Mouse (Mus musculus): Measurements from ENCODE around the gene Ksr2.

Gene Ksr2

DNA sequence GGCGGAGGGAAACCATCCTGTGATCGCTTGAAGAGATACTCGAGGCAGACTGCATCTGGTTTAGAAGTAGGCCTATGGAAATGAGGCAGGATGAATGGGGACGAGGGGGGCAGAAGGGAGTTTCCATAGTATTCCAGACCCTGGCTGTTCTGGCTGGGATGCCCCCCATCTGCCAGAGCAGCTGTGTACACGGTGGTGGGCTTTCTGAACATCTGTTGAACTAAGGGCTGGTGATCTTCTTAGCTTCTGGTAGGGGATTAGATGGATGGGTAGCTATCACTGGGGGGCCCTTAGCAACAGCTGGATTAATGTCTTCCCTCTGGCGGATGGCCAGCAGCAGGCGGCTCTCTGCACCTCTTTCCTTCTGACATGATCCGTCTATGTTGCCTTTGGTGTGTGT lies 276.0 kb downstream of the Ksr2 start:
- no peak for DNase-seq (ENCODE audit: low spot score in 2 of 2)

GRCm38 (mm10) chr5:117691271-117691670 lies 277.5 kb downstream of the Ksr2 start:
- no peak for DNase-seq (ENCODE audit: low spot score in 2 of 2)

DNA sequence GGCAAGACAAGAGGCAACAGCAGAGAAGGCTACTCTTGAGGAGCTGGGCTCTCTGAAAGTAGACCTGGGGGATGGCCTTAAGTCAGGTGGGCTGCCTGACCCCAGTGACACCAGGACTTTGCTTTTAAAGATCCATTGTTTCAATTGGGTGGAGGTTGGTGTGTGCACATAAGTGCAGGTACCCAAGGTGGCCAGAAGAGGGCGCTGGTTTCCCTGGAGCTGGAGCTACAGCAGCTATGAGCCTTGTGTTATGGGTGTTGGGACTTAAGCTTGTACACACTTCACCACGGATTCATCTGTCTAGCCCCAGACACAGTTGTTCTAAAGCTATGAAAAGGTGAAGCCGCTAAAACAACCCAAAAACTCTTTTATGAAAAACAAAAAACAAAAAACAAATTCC lies 279.8 kb downstream of the Ksr2 start:
- DNase-seq (ENCODE audit: low spot score in 2 of 2), result no peak

- no peak for DNase-seq (ENCODE audit: low spot score in 2 of 2)
Measured at GRCm38 (mm10) chr5:117694632-117695031, 280.8 kb downstream of the Ksr2 start.

DNA sequence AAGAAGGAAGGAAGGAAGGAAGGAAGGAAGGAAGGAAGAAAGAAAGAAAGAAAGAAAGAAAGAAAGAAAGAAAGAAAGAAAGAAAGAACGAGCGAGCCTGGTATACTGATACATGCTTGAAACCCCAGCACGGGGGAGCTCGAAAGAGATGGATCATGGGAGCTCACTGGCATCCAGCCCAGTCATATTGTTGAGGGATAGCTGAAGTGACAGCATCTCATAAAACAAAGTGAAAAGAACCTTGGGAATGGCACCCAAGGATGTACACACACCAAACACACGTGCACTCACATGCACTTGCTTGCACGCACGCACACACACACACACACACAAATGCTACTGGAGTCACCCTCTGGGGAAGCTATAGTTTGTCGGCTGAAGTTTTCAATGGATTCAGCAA lies 282.6 kb downstream of the Ksr2 start:
- DNase-seq (ENCODE audit: low spot score in 2 of 2), result no peak

DNA sequence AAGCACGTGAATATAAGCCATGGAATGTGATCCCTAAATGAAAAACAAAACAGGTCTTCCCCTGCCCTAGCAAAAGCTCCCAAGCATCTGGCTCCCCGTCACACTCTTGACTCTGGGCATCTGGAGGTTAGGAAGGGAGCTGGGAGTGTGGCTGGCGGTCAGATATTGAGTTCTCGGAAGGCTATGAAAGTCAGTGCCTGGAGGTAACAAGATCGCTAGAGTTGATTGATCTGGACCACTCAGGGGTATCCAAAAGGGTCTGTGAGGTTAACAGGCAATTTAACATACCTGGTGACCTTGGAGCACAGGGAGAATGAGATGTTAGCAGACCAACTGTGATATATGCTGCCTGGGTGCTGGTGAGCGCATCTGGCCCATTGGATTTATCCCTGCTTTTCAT lies 283.8 kb downstream of the Ksr2 start:
- DNase-seq (ENCODE audit: low spot score in 2 of 2), result no peak

DNA sequence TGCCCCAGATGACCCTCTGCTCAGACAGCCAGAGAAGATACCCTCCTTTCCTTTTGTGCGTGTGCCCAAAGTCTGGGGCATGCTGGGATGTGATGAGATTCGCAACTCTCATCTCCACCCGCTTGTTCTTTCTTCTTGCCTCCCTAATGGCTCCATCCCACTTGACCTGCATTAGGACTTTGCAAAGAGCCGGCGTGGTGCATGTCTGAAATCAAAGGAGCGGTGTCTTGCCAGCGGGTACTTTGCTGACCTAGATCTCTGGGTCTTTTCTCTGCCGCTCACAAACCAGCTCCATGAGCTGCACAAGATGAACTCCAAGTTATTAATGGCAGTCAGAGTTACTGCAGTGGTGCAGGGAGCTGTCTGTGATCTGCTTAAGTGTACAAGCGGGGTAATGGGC lies 290.6 kb downstream of the Ksr2 start:
- DNase-seq (ENCODE audit: low spot score in 2 of 2), result no peak

- no peak for DNase-seq (ENCODE audit: low spot score in 2 of 2)
Measured at GRCm38 (mm10) chr5:117706633-117707032, 292.8 kb downstream of the Ksr2 start.

DNA sequence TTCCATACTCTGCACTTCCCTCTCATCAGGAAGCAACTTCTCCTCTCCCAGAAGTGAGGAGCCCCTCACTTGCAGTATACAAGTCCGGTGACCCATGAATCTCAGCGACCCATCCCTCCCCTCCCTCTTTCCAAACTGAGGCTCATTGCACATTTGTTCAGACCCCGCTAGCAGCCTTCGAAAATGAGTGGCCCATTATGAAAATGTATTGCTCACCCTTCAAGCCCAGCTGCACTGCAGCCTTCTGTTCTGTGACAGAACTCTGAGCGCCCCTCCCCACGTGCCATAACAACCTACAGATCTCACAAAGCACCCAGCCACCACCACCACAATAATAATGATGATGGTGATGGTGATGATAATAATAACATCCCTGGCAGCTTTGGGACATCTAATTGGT lies 295.5 kb downstream of the Ksr2 start:
- no peak for DNase-seq (ENCODE audit: low spot score in 2 of 2)

- DNase-seq (ENCODE audit: low spot score in 2 of 2), result no peak
Measured at GRCm38 (mm10) chr5:117711636-117712035, 297.8 kb downstream of the Ksr2 start.

DNA sequence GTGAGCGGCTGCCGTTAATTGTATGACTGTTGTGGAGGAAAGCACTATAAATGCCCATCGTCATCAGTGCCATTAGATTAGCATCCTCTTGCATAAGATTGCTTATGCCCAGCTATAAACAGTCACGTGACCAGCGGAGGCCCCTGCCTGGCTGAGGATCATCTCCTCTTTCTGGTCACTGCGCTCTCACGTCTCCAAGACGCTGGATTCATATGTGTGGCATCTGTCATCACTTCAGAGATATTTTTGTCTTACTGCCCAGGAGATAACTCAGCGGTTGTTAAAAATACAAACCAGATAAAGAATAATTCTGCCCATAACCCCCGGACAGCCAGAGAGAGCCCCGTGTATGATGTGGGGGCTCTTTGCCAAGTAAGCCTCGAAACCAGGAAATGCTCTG lies 298.4 kb downstream of the Ksr2 start:
- no peak for DNase-seq (ENCODE audit: low spot score in 2 of 2)

DNA sequence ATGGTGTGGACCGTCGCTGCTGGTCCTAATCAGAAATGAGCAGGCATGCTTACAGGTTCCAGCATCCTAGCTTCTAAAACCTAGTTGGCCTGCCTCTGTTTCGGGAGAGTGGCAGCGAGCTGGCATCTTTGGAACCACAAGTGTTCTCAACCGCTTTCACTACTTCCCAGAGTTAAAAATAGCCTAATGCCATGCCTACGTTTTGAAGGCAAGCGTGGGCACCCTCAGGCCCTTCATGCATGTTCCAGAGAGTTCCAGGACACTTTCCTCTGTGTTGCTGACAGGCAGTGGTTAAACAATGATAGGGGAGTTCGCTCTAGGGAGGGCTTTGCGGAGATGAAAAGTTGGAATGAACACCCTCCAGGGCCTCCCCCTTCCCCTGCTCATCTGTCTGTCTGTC lies 303.3 kb downstream of the Ksr2 start:
- DNase-seq (ENCODE audit: low spot score in 2 of 2), result no peak

DNA sequence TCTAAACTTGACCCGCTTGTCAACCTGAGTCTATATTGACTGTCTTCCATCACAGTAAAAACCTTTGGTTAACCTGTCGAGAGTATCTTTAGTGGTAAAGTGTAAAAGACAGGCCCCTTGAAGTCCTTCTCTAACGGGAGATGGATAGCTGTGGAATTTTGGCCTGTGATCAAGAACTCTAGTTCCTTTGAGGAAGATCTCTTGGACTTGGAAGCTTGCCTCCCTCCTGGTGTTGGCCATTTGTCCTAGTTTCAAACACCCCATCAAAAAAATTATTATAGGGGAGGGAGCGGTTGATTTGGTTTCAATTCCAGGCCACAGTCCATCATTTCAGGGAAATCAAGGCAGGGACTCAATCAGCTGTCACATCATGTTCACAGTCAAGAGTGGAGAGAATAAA lies 309.5 kb downstream of the Ksr2 start:
- DNase-seq (ENCODE audit: low spot score in 2 of 2), result no peak

GRCm38 (mm10) chr5:117726548-117726947 lies 312.7 kb downstream of the Ksr2 start:
- DNase-seq (ENCODE audit: low spot score in 2 of 2), result no peak

GRCm38 (mm10) chr5:117727138-117727537 lies 313.3 kb downstream of the Ksr2 start:
- DNase-seq (ENCODE audit: low spot score in 2 of 2), result no peak

DNA sequence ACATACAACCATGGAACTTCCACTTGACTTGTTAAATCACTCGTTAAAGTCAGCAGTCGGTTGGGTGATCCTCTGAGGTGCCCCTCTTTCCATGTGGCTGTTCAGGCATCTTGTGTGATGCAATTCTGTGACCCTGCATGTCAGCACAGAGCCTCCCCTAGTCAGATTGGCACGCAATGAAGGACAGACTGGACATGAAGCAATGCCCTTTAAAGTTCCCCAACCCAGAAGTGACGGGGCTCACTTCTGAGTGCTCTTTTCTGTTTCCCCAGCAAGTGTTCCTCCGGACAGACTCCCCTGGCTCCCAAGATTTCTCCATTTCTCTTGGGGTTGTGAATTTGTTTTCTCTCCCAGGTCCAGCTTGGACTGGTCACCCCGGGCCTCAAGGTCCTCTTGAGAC lies 317.5 kb downstream of the Ksr2 start:
- no peak for DNase-seq (ENCODE audit: low spot score in 2 of 2)

- DNase-seq (ENCODE audit: low spot score in 2 of 2), result no peak
Measured at GRCm38 (mm10) chr5:117744654-117745178, 330.9 kb downstream of the Ksr2 start.

- no peak for DNase-seq (ENCODE audit: low spot score in 2 of 2)
Measured at GRCm38 (mm10) chr5:117749353-117749752, 335.6 kb downstream of the Ksr2 start.

- DNase-seq (ENCODE audit: low spot score in 2 of 2), result no peak
Measured at GRCm38 (mm10) chr5:117757696-117758482, 344.1 kb downstream of the Ksr2 start.

DNA sequence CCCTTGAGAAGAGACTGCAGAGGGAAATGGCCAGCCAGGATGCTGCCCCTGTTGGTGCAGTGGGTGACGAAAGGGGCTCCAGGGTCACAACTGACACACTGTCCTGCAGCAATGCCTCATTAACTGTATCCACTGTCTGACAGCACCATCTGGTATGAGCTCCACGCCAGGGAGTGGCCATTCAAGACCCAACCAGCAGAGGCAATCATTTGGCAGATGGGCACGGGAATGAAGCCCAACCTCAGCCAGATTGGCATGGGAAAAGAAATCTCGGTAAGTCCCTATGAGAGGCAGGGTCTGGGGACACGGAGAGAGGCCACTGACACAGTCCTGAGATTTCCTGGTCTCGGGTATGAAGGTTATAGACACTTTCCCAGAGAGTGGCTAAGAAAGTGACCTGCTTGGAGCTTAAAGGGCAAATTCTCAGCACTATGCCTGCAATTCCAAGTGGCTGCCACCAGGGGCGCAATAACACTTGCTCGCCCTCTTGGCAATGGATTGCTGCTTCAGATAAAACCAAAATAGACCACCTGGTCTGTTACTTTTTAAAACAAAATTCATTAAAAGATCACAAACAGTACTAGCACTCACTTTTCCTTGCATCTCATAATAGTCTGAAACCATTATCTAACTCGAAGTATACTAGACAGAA lies 347.5 kb downstream of the Ksr2 start:
- no peak for DNase-seq (ENCODE audit: low spot score in 2 of 2)

GRCm38 (mm10) chr5:117764496-117764895 lies 350.7 kb downstream of the Ksr2 start:
- no peak for DNase-seq (ENCODE audit: low spot score in 2 of 2)

- no peak for DNase-seq (ENCODE audit: low spot score in 2 of 2)
Measured at GRCm38 (mm10) chr5:117779175-117779574, 365.4 kb downstream of the Ksr2 start.

GRCm38 (mm10) chr5:117780681-117781080 lies 366.9 kb downstream of the Ksr2 start, which contains the start of gene Nos1:
Gene Nos1, plus strand, starts transcription at chr5:117781032.
- DNase-seq (ENCODE audit: low spot score in 2 of 2), result no peak

All from natural killer cell, adult 2 months (primary cell).